Mouse (Mus musculus) ovary, postnatal 36 days (tissue): Measurements from ENCODE around the gene Ugt1a9.
"Not testable (repeated sequence)": the region's sequence is repeated elsewhere in the genome, so short reads cannot be mapped to it uniquely, and the experiment has no call there.

Experiments
- DNase-seq: peaks from one replicate; pipeline ENCODE4 v3.0.0; 2022; ENCODE audit warnings: low spot score, mixed read lengths

Ugt1a9 gene

DNA sequence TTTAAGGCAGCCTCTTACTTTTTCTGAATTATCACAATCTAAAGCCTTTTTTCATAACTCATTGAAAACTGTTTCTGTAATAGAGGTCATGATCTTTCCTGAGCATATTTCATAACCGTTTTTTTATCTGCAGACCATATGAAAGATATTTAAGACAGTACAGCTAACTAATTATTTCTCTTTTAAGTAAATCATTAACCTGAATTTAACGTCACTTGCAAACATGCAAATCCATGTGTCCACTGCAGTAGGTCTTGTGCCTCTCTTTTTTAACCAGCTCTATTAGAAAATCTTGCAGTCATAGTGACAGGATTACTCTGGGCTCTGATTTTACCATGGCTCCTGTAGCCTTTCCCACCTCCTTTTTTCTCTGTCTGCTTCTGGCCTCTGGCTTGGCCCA is at the start of gene Ugt1a9:
TSS of gene Ugt1a9 (plus strand) at position 306 of the 400 bp plus-strand sequence.
- DNase-seq, result no peak

GRCm38 (mm10) chr1:88025244-88025643 is 45.4 kb upstream of the Ugt1a9 start:
- DNase-seq, result not testable (repeated sequence)

- not testable (repeated sequence) for DNase-seq
These were observed 27.6 kb upstream of the Ugt1a9 start for GRCm38 (mm10) chr1:88043044-88043443.

DNA sequence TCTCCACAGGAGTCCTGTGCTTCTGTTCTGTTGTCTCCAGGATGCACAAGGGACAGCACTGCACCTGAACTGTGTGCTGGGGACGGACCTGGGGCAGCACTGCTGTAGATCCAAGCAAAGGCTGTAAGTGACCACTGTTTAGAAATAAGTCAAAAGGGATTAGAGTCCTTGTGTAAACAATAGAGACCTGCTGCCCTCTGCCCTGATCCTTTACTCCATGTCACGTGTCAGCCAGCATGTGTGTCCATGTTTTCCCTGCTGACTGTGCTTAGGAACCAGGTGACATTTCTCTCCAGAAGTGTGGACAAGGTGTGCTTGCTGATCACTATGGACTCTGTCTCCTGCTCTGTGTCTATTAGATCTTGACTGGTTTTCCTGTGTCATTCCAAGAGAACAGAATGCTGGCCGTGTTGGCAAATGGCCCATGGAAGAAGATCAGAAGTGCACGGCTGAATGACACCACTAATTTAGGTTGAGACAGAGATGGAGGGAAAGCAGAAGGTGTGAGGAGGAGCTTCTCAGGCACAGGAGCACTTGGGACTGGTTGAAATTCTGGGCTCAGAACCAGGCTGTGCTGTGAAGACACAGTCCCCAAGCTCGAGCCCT is 25.7 kb upstream of the Ugt1a9 start:
- not testable (repeated sequence) for DNase-seq

- not testable (repeated sequence) for DNase-seq
These were observed 23.2 kb upstream of the Ugt1a9 start for GRCm38 (mm10) chr1:88047408-88047807.

- no peak for DNase-seq
These were observed 15.5 kb upstream of the Ugt1a9 start, which contains the start of gene Ugt1a10 for GRCm38 (mm10) chr1:88055088-88055487. TSS of gene Ugt1a10 (plus strand) at chr1:88055388.

DNA sequence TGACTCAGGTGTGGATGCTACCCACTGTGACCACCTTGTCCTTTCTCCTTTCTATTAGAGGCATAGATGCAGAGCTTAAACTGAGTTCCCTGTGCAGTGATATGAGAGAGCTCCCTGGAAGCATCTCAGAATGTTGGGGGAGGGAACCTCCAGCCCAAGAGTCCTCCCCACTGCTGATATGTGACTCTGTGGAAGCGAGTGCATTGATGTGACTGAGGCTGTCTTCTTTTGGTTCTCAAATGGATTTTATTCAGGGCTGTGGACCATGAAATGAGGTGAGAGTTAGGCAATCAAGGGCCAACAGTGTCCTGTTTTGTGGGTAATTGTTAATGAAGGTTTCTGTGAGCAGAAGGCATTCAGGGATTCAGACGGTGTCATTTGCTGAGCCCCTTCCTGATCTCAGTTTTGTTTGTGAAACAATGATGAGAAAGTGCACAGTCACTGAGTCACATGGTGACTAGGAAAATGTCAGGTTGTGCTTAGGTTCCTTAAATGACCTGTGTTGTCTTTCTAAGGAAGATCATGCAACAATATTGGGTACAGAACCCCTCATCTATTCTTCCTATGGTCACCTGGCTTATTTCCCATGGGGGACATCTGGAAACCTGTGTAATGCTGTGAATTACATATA is 4.0 kb upstream of the Ugt1a9 start:
- DNase-seq, result not testable (repeated sequence)

- DNase-seq, result no peak
These were observed 302 bp downstream of the Ugt1a9 start for GRCm38 (mm10) chr1:88070902-88071301.

- no peak for DNase-seq
These were observed 3.9 kb downstream of the Ugt1a9 start for GRCm38 (mm10) chr1:88074471-88074870.

DNA sequence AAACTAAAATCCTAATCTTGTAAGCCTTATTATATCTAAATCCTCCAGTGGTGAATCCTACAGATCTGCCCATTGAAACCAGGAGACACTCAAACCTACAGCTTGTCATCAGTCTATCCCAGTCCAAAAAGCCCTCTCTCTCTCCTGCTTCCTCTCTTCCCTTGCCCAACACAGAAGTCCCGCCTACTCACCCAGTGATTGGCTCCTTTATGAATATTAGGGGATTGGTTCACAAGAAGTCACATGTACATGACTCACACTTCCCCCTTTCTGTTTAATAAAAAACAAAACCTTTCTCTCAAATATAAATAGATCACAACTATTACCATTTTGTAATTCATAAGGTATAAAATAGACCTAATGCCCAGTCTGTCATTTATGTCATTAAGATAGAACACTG is 6.5 kb downstream of the Ugt1a9 start:
- no peak for DNase-seq

GRCm38 (mm10) chr1:88081670-88082069 is 11.1 kb downstream of the Ugt1a9 start:
- no peak for DNase-seq

GRCm38 (mm10) chr1:88086125-88086524 is 15.5 kb downstream of the Ugt1a9 start:
- DNase-seq, result no peak

DNA sequence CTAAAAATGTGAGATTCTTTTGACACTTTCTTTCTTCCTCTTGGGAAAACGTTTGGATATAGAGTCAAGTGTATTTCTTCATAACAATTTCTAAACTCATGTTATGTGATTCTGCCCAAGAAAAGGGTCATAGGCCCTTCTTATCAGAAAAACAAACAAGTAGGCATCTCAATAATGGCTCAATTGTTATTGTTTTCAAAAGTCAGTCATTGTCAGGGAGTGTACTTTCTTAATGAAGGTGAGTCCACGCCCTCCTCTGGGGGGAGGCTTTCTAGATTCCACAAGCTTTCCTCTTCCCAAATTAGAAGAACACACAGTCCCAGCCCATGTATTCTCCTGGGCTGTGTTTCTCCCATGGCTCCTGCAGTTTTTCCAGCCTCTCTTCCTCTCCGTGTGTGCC is 16.9 kb downstream of the Ugt1a9 start, which contains the start of gene Ugt1a8:
TSS of gene Ugt1a8 (plus strand) at position 301 of the 400 bp plus-strand sequence.
- DNase-seq, result no peak

- no peak for DNase-seq
These were observed 21.7 kb downstream of the Ugt1a9 start for GRCm38 (mm10) chr1:88092341-88092740.

DNA sequence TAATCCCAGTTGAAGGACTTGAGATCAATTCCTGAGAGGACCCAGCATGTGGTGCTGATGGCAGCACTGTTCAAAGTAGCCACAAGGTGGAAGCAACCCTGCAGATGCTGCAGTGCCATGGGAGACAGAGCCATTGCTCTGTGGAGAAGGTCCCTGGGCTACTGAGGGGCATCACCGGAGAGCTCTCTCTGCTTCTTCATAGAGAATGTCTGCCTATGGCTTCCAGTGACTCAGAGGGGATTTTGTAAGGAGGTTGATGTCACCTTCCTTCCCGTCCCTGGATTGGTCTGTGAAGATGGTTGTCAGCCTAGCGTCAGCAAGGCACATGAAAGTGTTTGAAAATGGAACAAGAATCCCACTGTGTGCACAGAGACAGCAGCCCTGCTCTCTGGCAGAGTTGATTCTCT is 23.7 kb downstream of the Ugt1a9 start:
- DNase-seq, result not testable (repeated sequence)

DNA sequence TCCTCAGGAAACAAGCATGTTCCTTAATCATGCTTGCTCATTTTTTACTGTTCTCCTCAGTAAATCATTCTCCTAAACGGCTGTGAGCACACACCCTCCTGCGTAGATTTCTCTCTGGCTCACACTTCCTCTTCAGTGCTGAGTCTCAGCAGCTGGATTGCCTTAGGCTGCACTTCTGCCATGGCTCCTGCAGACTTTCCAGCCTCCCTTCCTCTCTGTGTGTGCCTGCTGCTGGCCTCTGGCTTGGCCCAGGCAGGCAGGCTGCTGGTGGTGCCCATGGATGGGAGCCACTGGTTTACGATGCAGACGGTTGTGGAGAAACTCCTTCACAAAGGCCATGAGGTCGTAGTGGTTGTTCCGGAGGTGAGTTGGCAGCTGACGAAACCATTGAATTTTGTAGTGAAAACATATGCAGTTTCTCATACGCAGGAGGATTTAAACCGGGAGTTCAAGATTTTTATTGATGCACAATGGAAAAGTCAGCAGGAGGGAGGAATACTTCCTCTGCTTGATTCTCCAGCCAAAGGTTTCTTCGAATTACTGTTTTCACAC is 24.4 kb downstream of the Ugt1a9 start, which contains the start of gene Ugt1a7c:
TSS of gene Ugt1a7c (plus strand) at position 122 of the 552 bp plus-strand sequence.
- no peak for DNase-seq

DNA sequence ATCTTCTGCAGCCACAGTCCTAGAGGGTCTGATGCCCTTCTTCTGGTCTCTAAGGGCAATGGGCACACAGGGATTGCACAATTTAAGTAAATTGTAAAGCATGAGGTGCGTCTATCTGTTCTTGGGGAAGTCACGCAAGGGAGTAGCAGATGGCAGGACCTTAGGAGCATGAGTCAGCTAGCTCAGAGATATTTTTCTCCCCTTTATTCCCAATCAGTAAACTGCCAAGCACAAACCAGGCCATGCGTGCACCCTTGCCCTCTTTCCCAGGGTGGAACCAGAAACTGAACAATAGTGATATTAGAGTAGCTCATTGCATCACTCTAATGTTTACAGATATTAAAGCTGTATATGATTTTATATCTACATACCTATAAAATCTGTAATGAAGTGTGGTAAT is 27.9 kb downstream of the Ugt1a9 start:
- DNase-seq, result not testable (repeated sequence)

DNA sequence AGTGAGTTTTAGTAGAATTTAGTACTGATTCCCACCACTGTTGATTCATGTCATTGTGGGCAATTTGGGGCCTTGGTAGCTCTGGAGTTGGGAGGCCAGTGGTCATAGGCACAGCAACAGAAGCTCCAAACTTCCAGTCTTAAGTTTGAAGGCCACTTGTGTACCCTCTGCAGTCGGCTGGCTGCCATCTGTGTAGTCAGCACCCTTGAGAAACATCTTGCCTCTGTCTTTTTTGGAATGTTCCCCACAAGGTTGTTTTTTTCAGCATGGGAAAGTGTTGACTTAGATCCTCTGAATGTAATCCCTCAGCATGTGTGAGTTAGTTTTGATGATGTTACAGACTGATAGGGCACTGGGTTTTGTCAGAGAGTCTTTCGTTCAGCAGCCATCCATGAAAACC is 29.1 kb downstream of the Ugt1a9 start:
- peak; percentile 26 for DNase-seq

DNA sequence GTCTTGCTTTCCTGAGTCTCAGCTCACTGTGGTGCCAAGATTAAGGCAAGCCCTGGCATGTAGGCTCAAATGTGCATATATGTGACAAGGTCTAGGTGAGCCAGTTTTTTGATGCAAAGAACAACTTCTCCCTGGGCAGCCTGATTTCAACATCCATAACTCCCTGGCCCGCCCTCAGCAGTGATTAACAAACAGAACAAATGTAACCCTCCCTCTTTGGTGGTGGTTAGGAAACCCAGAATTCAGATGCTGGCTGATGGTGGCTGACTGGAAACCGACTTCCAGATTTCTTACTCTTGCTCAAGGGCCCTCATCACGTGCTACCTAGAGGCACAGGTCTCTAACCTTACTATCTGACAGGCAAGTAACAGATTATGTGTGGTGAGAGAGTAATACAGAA is 32.4 kb downstream of the Ugt1a9 start, which contains the start of gene Ugt1a6b:
TSS of gene Ugt1a6b (plus strand) at position 234 of the 400 bp plus-strand sequence.
- not testable (repeated sequence) for DNase-seq

DNA sequence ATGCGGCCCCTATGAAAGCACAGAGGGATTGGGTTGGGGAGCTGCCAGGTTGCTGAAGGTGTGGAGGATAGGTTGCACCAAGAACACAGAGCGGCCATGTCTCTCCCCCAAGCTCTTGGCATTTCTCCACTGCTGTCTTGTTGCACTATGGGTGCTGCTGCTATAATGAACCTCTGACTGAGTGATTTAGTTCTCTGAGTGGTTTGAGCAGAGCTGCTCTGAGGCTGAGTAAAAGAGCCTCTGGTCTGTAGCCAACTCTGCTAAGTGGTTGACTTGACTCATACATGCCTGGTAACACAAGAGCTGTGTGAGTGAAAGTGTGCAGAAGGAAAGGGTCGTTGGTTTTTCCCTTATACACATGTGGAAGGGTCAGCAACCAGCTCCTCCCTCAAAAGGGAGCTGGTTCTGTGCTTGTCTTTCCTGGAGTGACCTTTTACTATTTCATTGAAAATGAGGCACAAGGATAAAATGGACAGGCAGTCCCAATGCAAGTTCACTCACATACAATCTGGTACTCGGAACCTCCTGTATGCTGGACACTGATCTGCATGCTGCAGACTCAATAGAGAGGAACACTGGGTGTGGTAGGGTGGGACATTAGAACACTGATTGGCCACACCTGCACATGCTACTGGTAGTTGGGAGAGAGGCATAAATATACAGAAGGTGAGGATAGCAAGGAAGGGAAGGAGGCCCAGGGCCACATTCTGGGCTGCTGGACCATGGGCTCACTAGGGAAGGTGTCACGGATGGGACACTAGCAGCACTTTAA is 33.3 kb downstream of the Ugt1a9 start:
- not testable (repeated sequence) for DNase-seq

- DNase-seq, result no peak
These were observed 34.2 kb downstream of the Ugt1a9 start for GRCm38 (mm10) chr1:88104667-88105430.

GRCm38 (mm10) chr1:88105656-88106055 is 35.1 kb downstream of the Ugt1a9 start:
- no peak for DNase-seq
